Mouse (Mus musculus) urinary bladder, adult 18-20 months (tissue): ENCODE measurements around the gene Tnfaip2.

Source experiments
- DNase-seq, 2 experiments: peaks; one replicate each; pipeline ENCODE4 v3.0.0; 2022; ENCODE audit warnings: low spot score in 2 of 2, mixed read lengths in 2 of 2

Gene Tnfaip2

DNA sequence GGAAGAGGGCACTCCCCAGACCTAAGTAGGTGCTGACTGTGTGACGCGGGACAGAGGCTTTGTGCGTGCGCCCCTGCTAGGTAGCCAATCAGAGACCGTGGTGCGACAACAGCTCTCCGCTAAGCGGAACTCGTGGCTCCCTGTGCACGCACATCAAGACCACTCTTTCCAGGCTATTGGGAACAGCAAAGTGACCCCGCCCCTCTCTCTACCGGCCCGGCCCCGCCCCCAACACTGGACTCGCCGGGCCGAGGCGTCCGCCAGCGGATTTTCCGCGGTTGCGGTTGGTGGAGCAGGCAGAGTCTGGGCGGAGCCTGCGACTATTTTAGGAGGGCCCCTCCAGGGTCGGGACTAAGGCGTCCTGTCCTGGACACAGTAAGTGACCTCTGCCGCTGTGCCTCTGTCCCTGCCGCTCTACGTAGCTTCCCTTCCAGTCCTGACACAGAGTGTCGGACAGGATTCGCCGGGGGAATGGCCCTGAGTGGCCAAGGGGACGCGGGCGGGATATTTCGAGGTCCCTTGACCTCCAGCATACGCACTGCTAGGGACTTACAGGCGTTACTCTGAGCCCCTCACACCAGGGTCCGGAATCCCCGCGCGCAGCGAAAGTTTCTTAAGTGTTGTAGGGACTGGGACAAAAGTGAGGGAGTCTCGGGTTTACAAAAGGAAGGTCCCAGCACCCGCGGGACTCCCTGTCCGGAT is at the start of gene Tnfaip2:
Gene Tnfaip2, plus strand, starts transcription at position 161 of the 702 bp plus-strand sequence.
- DNase-seq = peak in 1 of 2 experiments; percentile 84

DNA sequence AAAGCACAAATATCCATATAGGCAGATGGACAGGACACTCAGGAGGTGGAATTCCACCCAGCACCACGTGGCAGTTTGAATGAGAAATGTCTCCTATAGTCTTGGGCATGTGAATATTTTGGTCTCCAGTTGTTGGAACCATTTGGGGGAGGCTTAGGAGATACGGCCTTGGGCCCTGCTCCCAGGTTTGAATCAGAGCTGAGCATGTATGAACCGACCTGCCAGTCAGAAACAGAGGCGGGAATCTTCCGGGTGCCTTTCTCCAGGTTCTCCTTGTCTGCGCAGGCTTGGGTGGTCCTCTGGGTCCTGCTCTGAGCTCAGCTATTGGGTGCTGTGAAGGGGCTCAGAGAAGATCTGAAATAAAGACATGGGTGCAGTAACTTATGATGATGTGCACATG is 48.3 kb upstream of the Tnfaip2 start:
- DNase-seq = no peak

DNA sequence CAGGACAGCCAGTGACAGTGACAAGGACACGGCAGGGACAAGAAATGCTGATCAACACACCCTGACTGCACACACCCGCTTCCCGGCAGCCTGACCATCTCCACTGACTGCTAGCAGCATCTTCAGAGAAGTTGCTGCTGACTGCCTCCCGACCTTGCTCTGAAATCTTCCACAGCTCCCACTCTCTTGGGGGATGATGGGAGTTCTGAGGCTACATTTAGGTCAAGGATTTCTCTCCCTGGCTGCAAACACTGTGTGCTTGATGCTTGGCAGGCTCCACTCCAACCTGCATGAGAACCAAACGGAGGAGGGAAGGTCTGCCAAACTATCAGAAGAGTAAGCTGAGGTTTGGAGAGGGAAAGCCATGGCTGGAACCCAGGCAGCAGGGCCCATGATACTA is 45.3 kb upstream of the Tnfaip2 start:
- DNase-seq = no peak

DNA sequence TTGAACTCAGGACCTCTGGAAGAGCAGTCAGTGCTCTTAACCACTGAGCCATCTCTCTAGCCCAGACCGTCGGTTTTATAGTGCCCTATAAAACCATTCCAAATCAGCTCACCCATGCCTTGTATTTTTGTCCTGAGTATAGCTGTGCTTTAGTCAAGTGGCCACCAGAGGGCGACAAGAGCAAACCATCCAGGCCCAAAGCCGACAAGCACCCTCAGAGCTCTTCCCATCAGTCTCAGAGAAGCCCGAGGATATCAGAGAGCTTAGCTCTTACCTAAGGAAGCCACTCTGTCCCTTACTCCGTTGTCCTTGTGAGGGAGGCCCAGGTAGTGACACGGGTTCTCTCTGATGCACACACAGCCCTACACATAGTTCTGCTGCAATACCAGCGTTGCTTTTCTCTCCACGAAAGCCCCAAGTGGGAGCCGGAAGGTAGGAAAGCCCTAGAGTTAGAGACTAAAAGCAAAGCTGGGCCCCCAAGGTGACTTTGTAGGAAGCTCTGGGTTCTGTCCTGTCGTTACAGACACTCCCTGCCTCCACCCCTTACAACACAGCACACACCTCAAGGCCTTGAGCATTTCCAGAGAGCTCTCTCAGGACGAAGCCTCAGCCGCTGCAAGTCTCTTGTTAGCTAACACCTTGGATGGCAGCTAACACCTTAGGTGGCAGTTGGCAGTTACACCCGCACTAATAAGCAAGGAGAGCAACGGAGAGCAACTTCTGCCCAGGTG is 40.6 kb upstream of the Tnfaip2 start:
- DNase-seq = peak in 1 of 2 experiments; percentile 65

DNA sequence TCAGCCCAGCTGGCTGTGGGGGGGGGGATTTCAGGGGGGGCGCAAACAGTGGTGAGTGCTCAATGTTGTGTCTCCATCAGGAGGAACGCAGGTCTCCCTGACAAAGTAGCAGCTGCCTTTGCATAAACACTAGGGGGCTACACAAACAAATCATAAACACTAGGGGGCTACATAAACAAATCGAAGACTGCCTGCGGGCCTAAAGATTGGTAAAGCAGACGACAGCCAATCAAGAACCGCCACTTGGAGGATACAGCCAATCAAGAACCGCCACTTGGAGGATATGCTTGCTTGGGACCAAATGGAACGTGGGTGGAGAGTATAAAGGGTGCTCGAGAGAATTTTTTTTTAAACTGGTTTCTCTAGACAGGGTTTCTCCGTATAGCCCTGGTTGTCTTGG is 37.4 kb upstream of the Tnfaip2 start:
- DNase-seq = no peak

- DNase-seq = no peak
These were observed 35.6 kb upstream of the Tnfaip2 start, which contains the start of gene Lbhd2 for GRCm38 (mm10) chr12:111406622-111407021. Gene Lbhd2 (plus strand): TSS chr12:111406809.

DNA sequence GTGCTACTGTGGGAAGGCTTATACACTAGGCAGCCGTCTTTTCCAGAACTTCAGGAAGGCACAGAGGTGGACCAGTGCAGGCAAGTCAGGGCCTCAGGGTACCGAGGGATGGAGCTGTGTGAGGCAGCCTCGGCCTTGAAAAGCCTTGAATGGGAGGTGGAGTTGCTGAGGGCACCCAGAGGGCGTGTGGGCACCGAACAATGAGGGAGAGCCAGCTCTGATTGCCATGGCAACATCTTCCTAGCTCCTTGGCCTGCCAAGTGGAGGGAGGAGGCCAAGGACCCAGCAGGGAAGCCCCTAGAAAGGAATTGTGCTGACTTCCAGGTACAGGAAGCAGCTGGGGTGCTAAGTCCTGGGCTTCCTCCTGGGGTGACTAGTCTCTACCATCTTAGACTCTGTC is 32.7 kb upstream of the Tnfaip2 start:
- no peak for DNase-seq

GRCm38 (mm10) chr12:111411631-111412355 is 30.5 kb upstream of the Tnfaip2 start:
- DNase-seq = no peak

DNA sequence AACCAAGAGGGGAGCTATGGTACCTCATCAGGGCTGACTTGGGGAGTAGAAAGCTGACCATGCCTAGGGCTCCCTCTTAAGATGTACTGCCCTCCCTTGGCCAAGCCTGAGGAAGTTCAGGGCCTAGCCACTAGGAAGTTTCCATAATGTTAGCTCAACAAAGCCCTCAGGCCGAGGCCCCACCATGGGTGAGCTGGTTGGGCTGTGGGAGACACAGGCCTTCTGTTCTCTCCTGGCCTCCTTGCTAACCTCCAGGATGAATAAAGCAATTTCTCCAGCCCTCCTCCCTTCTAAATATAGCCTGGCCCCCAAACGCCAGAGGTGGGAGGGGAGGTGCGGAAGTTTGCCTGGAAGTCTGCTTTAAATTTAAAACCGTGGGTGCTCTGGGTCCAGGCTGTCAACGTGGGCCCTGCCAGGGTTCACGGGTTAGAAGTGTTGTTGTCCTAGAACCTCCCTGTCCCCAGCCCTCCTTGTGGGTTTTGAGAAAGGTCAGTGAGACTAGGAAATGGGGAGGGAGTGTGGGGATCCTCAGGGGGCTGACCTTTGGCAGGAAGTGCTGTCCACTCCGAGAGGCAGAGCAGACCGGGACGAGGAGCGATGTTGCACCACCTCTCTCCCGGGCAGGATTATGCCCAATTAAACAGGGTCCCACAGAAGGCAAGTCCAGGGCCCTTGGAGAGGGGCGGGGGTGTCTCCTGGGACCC is 29.5 kb upstream of the Tnfaip2 start:
- DNase-seq = no peak

GRCm38 (mm10) chr12:111413300-111413699 is 29.0 kb upstream of the Tnfaip2 start:
- peak; percentile 85 to 86 for DNase-seq

DNA sequence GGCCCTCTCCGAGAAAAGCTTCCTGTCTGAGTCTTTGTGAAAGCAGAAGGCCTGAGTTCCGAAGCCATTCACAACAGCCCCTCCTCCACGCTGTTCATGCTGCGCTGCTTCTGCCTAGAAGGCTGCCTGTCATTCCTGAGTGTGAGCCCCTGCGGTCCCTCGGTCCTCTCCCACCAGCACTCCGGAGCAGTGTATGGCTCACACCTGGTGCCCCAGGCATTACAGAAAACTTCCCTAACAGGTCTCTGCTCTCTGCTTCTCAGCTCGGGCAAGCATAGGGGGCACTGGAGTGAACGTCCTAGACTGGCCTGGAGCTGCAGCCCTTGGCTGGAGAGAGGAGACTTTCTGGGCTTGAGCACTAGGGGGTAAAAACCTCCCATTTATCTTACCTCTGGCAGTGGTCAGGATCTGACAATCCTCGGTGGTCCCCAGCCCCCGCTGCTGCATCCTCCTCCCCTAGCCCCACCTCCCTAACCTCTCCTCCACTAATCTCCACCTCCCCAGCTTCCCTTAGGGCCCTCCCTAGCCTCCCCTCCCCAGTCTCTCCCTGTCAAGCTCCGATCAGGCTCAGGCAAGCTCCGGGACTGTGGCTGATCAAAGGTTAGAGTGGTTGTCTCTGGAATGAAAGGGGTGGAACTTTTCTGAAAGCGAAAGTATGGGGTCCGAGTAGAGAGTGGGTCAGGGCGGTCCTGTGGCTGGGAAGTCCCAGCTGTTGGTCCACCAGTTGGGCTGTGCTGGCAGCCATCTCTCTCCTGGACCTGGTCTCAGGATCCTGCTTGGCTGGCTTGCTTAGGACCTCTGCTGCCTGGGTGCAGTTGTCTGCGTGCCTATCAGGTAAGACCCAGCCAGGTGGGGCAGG is 25.1 kb upstream of the Tnfaip2 start, which contains the start of gene Exoc3l4:
Gene Exoc3l4, plus strand, starts transcription at position 97 of the 859 bp plus-strand sequence.
- DNase-seq = peak in 1 of 2 experiments; percentile 52

GRCm38 (mm10) chr12:111419918-111420317 is 22.4 kb upstream of the Tnfaip2 start:
- no peak for DNase-seq

- DNase-seq = no peak
These were observed 21.1 kb upstream of the Tnfaip2 start for GRCm38 (mm10) chr12:111420946-111421709.

DNA sequence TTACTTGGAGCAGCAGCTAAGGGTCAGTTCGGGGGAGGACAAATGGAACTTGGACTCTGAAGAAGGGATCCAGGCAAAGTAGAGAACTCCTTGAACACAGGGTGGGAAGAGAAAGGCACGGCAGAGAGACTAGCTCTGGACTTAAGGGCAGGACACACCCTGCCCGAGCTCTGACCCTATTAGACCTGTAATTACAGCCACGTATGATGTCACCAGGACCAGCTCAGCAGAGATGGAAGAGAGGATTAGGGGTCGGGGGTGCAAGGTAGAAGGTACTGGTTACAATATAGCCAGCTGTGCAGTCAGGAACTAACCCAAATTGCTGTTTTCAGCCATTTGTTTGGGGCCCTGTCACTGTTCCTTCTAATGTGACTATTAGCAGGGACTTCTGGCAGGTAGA is 19.4 kb upstream of the Tnfaip2 start:
- no peak for DNase-seq

- DNase-seq = no peak
These were observed 18.6 kb upstream of the Tnfaip2 start for GRCm38 (mm10) chr12:111423570-111424129.

DNA sequence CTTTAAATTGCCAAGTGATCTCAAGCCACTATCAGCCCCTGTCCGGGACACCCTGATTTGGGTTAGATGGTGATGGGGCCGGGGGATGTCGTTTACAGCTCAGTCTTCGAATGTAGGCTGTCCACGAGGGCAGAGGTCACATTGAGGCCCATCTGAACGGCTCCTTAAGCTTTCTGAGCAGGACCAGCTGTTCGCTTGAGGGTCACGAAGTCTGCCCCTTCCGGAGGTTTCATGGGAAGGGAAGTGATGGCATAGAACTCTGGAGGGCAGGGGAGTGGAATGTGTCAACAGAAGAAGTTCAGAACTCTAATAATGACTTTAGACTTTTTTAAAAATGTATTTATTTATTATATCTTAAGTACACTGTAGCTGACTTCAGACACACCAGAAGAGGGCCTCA is 17.7 kb upstream of the Tnfaip2 start:
- no peak for DNase-seq

- DNase-seq = peak; percentile 75 to 90
These were observed 17.0 kb upstream of the Tnfaip2 start for GRCm38 (mm10) chr12:111425258-111425657.

GRCm38 (mm10) chr12:111425789-111426460 is 16.3 kb upstream of the Tnfaip2 start:
- peak; percentile 82 to 99 for DNase-seq
